Mouse (Mus musculus) forebrain, embryonic 15.5 days (tissue): ENCODE data around the gene Timp3. TPM values are rescaled to one million over a fixed set of nuclear protein-coding genes. Genes with fewer than 3 reads are reported as not detected.
"Not testable (repeated sequence)": the region's sequence is repeated elsewhere in the genome, so short reads cannot be mapped to it uniquely, and the experiment has no call there.

ENCODE experiments used
- ATAC-seq: fragments of 200-750 bp; cut with Nextera tagmentation; replicated peaks from 2 replicates; pipeline ENCODE4 v1.8.0; 2017; ENCODE audit warnings: mild to moderate bottlenecking, moderate TSS enrichment, moderate library complexity
- H3K27ac ChIP-seq: fragments of 300-500 bp; sonication (generic); replicated peaks from 2 replicates; pipeline ENCODE4 v1.5.1; 2015; ENCODE audit warnings: mild to moderate bottlenecking, inconsistent platforms
- H3K27me3 ChIP-seq: fragments of 300-500 bp; sonication (generic); 2 replicates; pipeline ENCODE4 v1.6.1; 2015; ENCODE audit warnings: inconsistent platforms
- H3K36me3 ChIP-seq: fragments of 300-500 bp; sonication (generic); 2 replicates; pipeline ENCODE4 v1.6.1; 2015; ENCODE audit warnings: mild to moderate bottlenecking, inconsistent platforms
- H3K4me1 ChIP-seq: fragments of 300-500 bp; sonication (generic); 2 replicates; pipeline ENCODE4 v1.6.1; 2015; ENCODE audit warnings: inconsistent platforms
- H3K4me2 ChIP-seq: fragments of 300-500 bp; sonication (generic); replicated peaks from 2 replicates; pipeline ENCODE4 v1.6.1; 2015; ENCODE audit warnings: mild to moderate bottlenecking, inconsistent platforms
- H3K4me3 ChIP-seq: fragments of 300-500 bp; sonication (generic); 2 replicates; pipeline ENCODE4 v1.5.1; 2015; ENCODE audit warnings: mild to moderate bottlenecking, inconsistent platforms
- H3K9ac ChIP-seq: fragments of 300-500 bp; sonication (generic); replicated peaks from 2 replicates; pipeline ENCODE4 v1.6.1; 2015; ENCODE audit warnings: mild to moderate bottlenecking, inconsistent platforms
- H3K9me3 ChIP-seq: fragments of 300-500 bp; sonication (generic); 2 replicates; pipeline ENCODE4 v1.6.1; 2016; ENCODE audit warnings: inconsistent platforms
- WGBS: fragments of 180-500 bp; shearing (Covaris S2); methylation state at CpG from one replicate; pipeline ENCODE4 v1.1.7; 2015; ENCODE audit warnings: mixed read lengths; 5-methylcytosine and 5-hydroxymethylcytosine counted together
- polyA plus RNA-seq: library from polyadenylated mRNA; unstranded; fragments of >200 nt; fragmentation: Nextera tagmentation; extraction: Ambion mirVana; gene quantifications from 2 replicates; pipeline ENCODE4 v1.2.1, GENCODE M21; 2015

Gene Timp3
- polyA plus RNA-seq, 1 experiment from 2014 or later: 16.9 TPM

GRCm38 (mm10) chr10:86365632-86366092 lies 65.5 kb downstream of the Timp3 start:
- no peaks in the 10 kb centered on the region for H3K9me3 ChIP-seq
- peak; percentile 57 for ATAC-seq
- H3K36me3 ChIP-seq: no peaks in the 10 kb centered on the region
- no peak overlapping the region for H3K9ac ChIP-seq
- 71% methylated on average over 5 of the region's 5 CpGs for WGBS
- no peak overlapping the region for H3K4me3 ChIP-seq
- H3K4me2 ChIP-seq: no peak overlapping the region
- 0 out of 2 replicates have a peak, but pooled peaks cover 3% of the 10 kb centered on the region for H3K4me1 ChIP-seq
- no peaks in the 10 kb centered on the region for H3K27me3 ChIP-seq
- no peak overlapping the region for H3K27ac ChIP-seq

DNA sequence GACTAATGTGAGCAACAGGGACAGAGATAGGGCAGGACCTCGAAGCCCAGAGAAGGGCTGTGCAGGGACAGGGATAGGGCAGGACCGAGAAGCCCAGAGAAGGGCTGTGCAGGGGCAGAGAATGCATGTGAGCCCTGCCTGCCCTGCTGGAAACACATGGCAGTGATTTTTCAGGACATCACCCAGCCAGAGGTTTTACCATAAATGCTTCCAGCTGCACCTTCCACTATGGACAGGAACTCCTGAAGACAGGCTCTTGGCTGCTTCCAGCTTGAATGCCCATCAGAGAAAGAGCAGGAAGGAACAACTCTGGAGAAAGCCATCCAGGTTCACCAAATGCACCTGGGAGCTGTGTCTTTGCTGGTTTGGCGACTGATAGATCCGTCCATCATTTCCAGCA lies 67.2 kb downstream of the Timp3 start:
- 89% methylated on average over 4 of the region's 4 CpGs for WGBS
- Histone ChIP-seq H3K9me3 (no peaks in the 10 kb centered on the region), H3K27me3 (no peaks in the 10 kb centered on the region), H3K9ac (no peak overlapping the region), H3K36me3 (no peaks in the 10 kb centered on the region), H3K4me1 (0 out of 2 replicates have a peak, but pooled peaks cover 3% of the 10 kb centered on the region), H3K4me2 (no peak overlapping the region), H3K4me3 (no peak overlapping the region), H3K27ac (no peak overlapping the region)
- ATAC-seq: no peak

DNA sequence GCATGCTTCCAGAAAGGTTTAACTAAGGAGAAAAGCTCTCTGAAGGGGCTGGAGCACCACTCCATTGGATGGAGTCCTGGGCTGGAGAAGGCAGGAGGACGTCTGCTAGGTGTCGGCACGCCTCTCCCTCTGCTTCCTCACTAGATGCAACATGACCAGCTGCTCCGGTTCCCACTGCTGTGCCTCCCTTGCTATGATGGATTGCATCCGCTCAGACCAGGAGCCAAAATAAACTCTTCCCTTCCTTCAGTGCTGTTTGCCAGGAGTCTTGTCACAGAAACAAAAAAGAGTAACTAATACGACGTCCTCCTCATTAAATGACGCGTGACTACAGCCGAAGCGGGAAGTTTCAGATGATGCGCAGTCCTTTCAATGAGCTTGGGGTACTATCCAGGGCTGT lies 68.6 kb downstream of the Timp3 start:
- WGBS: 82% methylated on average over 12 of the region's 12 CpGs
- H3K27me3 ChIP-seq: no peaks in the 10 kb centered on the region
- ATAC-seq: no peak
- H3K9me3 ChIP-seq: no peaks in the 10 kb centered on the region
- no peak overlapping the region for H3K4me2 ChIP-seq
- H3K27ac ChIP-seq: no peak overlapping the region
- no peak overlapping the region for H3K9ac ChIP-seq
- no peaks in the 10 kb centered on the region for H3K36me3 ChIP-seq
- 0 out of 2 replicates have a peak, but pooled peaks cover 3% of the 10 kb centered on the region for H3K4me1 ChIP-seq
- H3K4me3 ChIP-seq: no peak overlapping the region

- Histone ChIP-seq H3K4me1 (0 out of 2 replicates have a peak, but pooled peaks cover 3% of the 10 kb centered on the region), H3K36me3 (no peaks in the 10 kb centered on the region), H3K27me3 (no peaks in the 10 kb centered on the region), H3K4me3 (no peak overlapping the region), H3K9ac (no peak overlapping the region), H3K9me3 (no peaks in the 10 kb centered on the region), H3K4me2 (no peak overlapping the region), H3K27ac (no peak overlapping the region)
- WGBS: 85% methylated on average over 4 of the region's 4 CpGs
- no peak for ATAC-seq
Observed at GRCm38 (mm10) chr10:86369346-86369745, 69.2 kb downstream of the Timp3 start.

GRCm38 (mm10) chr10:86371561-86371960 lies 71.4 kb downstream of the Timp3 start:
- Histone ChIP-seq H3K27me3 (no peaks in the 10 kb centered on the region), H3K36me3 (no peaks in the 10 kb centered on the region), H3K27ac (no peak overlapping the region), H3K4me2 (no peak overlapping the region), H3K9ac (no peak overlapping the region), H3K4me1 (no peaks in the 10 kb centered on the region), H3K4me3 (no peak overlapping the region), H3K9me3 (no peaks in the 10 kb centered on the region)
- no peak for ATAC-seq

GRCm38 (mm10) chr10:86374061-86374460 lies 73.9 kb downstream of the Timp3 start:
- no peaks in the 10 kb centered on the region for H3K27me3 ChIP-seq
- H3K4me3 ChIP-seq: no peak overlapping the region
- no peak overlapping the region for H3K27ac ChIP-seq
- no peaks in the 10 kb centered on the region for H3K36me3 ChIP-seq
- no peaks in the 10 kb centered on the region for H3K9me3 ChIP-seq
- 85% methylated on average over 2 of the region's 2 CpGs for WGBS
- no peak overlapping the region for H3K9ac ChIP-seq
- no peaks in the 10 kb centered on the region for H3K4me1 ChIP-seq
- H3K4me2 ChIP-seq: no peak overlapping the region
- ATAC-seq: no peak

GRCm38 (mm10) chr10:86375903-86376302 lies 75.7 kb downstream of the Timp3 start:
- 60% methylated on average over 11 of the region's 11 CpGs for WGBS
- H3K4me2 ChIP-seq: no peak overlapping the region
- 0 out of 2 replicates have a peak, but pooled peaks have one; percentile 26 for ATAC-seq
- H3K27ac ChIP-seq: no peak overlapping the region
- H3K9me3 ChIP-seq: no peaks in the 10 kb centered on the region
- no peaks in the 10 kb centered on the region for H3K27me3 ChIP-seq
- H3K9ac ChIP-seq: no peak overlapping the region
- no peaks in the 10 kb centered on the region for H3K36me3 ChIP-seq
- H3K4me1 ChIP-seq: no peaks in the 10 kb centered on the region
- H3K4me3 ChIP-seq: no peak overlapping the region

GRCm38 (mm10) chr10:86376392-86377185 lies 76.4 kb downstream of the Timp3 start:
- 64% methylated on average over 8 of the region's 8 CpGs for WGBS
- H3K27ac ChIP-seq: no peak overlapping the region
- no peak overlapping the region for H3K4me3 ChIP-seq

DNA sequence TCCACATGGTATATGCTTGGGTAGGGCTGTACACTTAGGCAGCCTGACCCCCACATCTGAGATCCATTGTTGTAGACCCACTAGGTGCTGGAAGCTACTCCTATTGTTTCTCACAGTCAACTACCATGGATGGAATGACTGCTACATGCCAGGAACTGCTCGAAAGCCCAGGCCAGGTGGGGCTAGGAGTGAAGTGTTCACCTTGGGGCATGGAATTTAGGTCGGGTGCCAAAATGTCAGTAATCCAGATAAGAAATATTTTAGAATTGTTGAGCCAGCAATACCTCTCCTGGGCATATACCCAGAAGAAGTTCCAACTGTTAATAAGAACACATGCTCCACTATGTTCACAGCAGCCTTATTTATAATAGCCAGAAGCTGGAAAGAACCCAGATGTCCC lies 78.6 kb downstream of the Timp3 start:
- H3K4me1 ChIP-seq, H3K27me3 ChIP-seq, H3K4me3 ChIP-seq, H3K9ac ChIP-seq, H3K27ac ChIP-seq, ATAC-seq, H3K36me3 ChIP-seq, H3K4me2 ChIP-seq, H3K9me3 ChIP-seq: not testable (repeated sequence)
- 84% methylated on average over 2 of the region's 2 CpGs for WGBS

More at GRCm38 (mm10) chr10:86376392-86377185, 76.4 kb downstream of the Timp3 start:
- no peak overlapping the region for H3K4me2 ChIP-seq
- no peak overlapping the region for H3K9ac ChIP-seq
- peak; percentile 65 for ATAC-seq
- no peaks in the 10 kb centered on the region for H3K36me3 ChIP-seq
- H3K9me3 ChIP-seq: no peaks in the 10 kb centered on the region
- no peaks in the 10 kb centered on the region for H3K27me3 ChIP-seq
- H3K4me1 ChIP-seq: no peaks in the 10 kb centered on the region

- Histone ChIP-seq H3K4me1 (no peaks in the 10 kb centered on the region), H3K4me2 (no peak overlapping the region), H3K27me3 (no peaks in the 10 kb centered on the region), H3K9ac (no peak overlapping the region), H3K36me3 (no peaks in the 10 kb centered on the region), H3K27ac (no peak overlapping the region), H3K9me3 (no peaks in the 10 kb centered on the region), H3K4me3 (no peak overlapping the region)
- WGBS: 91% methylated on average over 2 of the region's 2 CpGs
- no peak for ATAC-seq
Observed at GRCm38 (mm10) chr10:86380626-86381025, 80.5 kb downstream of the Timp3 start.

GRCm38 (mm10) chr10:86381150-86381921 lies 81.2 kb downstream of the Timp3 start:
- WGBS: 79% methylated on average over 9 of the region's 9 CpGs
- no peak overlapping the region for H3K4me2 ChIP-seq
- no peak overlapping the region for H3K9ac ChIP-seq
- H3K9me3 ChIP-seq: no peaks in the 10 kb centered on the region
- ATAC-seq: no peak
- H3K36me3 ChIP-seq: no peaks in the 10 kb centered on the region
- H3K27me3 ChIP-seq: no peaks in the 10 kb centered on the region
- no peak overlapping the region for H3K27ac ChIP-seq
- H3K4me1 ChIP-seq: no peaks in the 10 kb centered on the region
- H3K4me3 ChIP-seq: no peak overlapping the region

GRCm38 (mm10) chr10:86381922-86382260 lies 81.7 kb downstream of the Timp3 start:
- Histone ChIP-seq H3K36me3 (no peaks in the 10 kb centered on the region), H3K9ac (no peak overlapping the region), H3K4me1 (0 out of 2 replicates have a peak, but pooled peaks cover 2% of the 10 kb centered on the region), H3K9me3 (no peaks in the 10 kb centered on the region), H3K27ac (no peak overlapping the region), H3K4me3 (no peak overlapping the region), H3K4me2 (no peak overlapping the region), H3K27me3 (no peaks in the 10 kb centered on the region)
- no peak for ATAC-seq
- 44% methylated on average over 2 of the region's 2 CpGs for WGBS
